Mouse (Mus musculus): ENCODE measurements around the gene Mrtfa.

- TF ChIP-seq CTCF (IDR thresholded peaks at IDR 0.05) (no peak), EP300 (IDR thresholded peaks at IDR 0.05) (no peak)
Observed at GRCm38 (mm10) chr15:81083281-81083680, 107.3 kb downstream of the Mrtfa start.

All from lung, postnatal 0 days (tissue).